Mouse (Mus musculus) monocyte, adult 2 months (primary cell): ENCODE measurements around the gene Pigx.
A peak's percentile ranks its signal among the peaks of the same experiment; 100 is the strongest.
"Not testable (repeated sequence)": the region's sequence is repeated elsewhere in the genome, so short reads cannot be mapped to it uniquely, and the experiment has no call there.

ENCODE experiments used
- DNase-seq, 2 experiments: peaks; one replicate each; pipeline ENCODE4 v3.0.0; 2022; ENCODE audit warnings: low spot score in 2 of 2, low read depth in 1 of 2

The Pigx gene

GRCm38 (mm10) chr16:32110951-32111699 is 11.6 kb upstream of the Pigx start:
- DNase-seq, result no peak

- no peak for DNase-seq
These were observed 9.0 kb upstream of the Pigx start for GRCm38 (mm10) chr16:32108578-32108977.

GRCm38 (mm10) chr16:32108170-32108569 is 8.6 kb upstream of the Pigx start:
- DNase-seq, result no peak

- DNase-seq, result no peak
These were observed 8.0 kb upstream of the Pigx start for GRCm38 (mm10) chr16:32107342-32108045.

- no peak for DNase-seq
These were observed 6.2 kb upstream of the Pigx start for GRCm38 (mm10) chr16:32105698-32106097.

- no peak for DNase-seq
These were observed 2.8 kb upstream of the Pigx start for GRCm38 (mm10) chr16:32102295-32102694.

GRCm38 (mm10) chr16:32098897-32099637 is 473 bp downstream of the Pigx start:
- no peak for DNase-seq

- DNase-seq, result not testable (repeated sequence)
These were observed 1.8 kb downstream of the Pigx start for GRCm38 (mm10) chr16:32097757-32098156.

GRCm38 (mm10) chr16:32091466-32091865 is 8.1 kb downstream of the Pigx start:
- no peak for DNase-seq

- DNase-seq, result no peak
These were observed 11.7 kb downstream of the Pigx start for GRCm38 (mm10) chr16:32087629-32088443.

GRCm38 (mm10) chr16:32078991-32079511 is 20.5 kb downstream of the Pigx start, which contains the start of gene Pak2:
Pak2 (minus strand) TSS chr16:32079342.
- DNase-seq, result peak; percentile 68 to 85

GRCm38 (mm10) chr16:32078408-32078990 is 21.0 kb downstream of the Pigx start:
- no peak for DNase-seq

GRCm38 (mm10) chr16:32077648-32078407 is 21.7 kb downstream of the Pigx start:
- DNase-seq, result no peak

GRCm38 (mm10) chr16:32076406-32076805 is 23.1 kb downstream of the Pigx start:
- DNase-seq, result no peak

GRCm38 (mm10) chr16:32075762-32076161 is 23.8 kb downstream of the Pigx start:
- DNase-seq, result no peak

GRCm38 (mm10) chr16:32070070-32070469 is 29.5 kb downstream of the Pigx start:
- DNase-seq, result not testable (repeated sequence)

- DNase-seq, result no peak
These were observed 30.9 kb downstream of the Pigx start for GRCm38 (mm10) chr16:32068389-32069300.

GRCm38 (mm10) chr16:32066899-32067298 is 32.6 kb downstream of the Pigx start:
- DNase-seq, result no peak
